Mouse (Mus musculus) spleen, adult 2 months (tissue): ENCODE measurements around the gene Prtg. TPM values are rescaled to one million over a fixed set of nuclear protein-coding genes. Genes with fewer than 3 reads are reported as not detected.

Experiments used
- DNase-seq, 2 experiments: peaks; one replicate each; pipeline versions ENCODE4 v3.0.0 to v3.0.0-alpha.2; 2012 to 2021; ENCODE audit warnings: low spot score in 2 of 2, low read depth in 1 of 2
- H3K27ac ChIP-seq: fragments of 200-500 bp; 2 replicates; pipeline ENCODE4 v1.5.1; 2012; ENCODE audit warnings: low read length, inconsistent platforms; ENCODE audit not compliant: insufficient read depth
- H3K27me3 ChIP-seq: fragments of 200-500 bp; 2 replicates; pipeline ENCODE4 v1.6.1; 2012; ENCODE audit warnings: mild to moderate bottlenecking, moderate library complexity, low read length, inconsistent platforms; ENCODE audit not compliant: control insufficient read depth, insufficient read depth
- H3K36me3 ChIP-seq: fragments of 200-500 bp; 2 replicates; pipeline ENCODE4 v1.6.1; 2012; ENCODE audit warnings: mild to moderate bottlenecking, low read length, inconsistent platforms; ENCODE audit not compliant: control insufficient read depth, insufficient read depth
- H3K4me1 ChIP-seq: fragments of 200-500 bp; 2 replicates; pipeline ENCODE4 v1.6.1; 2011; ENCODE audit warnings: inconsistent platforms; ENCODE audit not compliant: control insufficient read depth, insufficient read depth, insufficient read length
- H3K4me3 ChIP-seq: fragments of 200-500 bp; 2 replicates; pipeline ENCODE4 v1.5.1; 2011; ENCODE audit warnings: mild to moderate bottlenecking, inconsistent platforms; ENCODE audit not compliant: insufficient read depth, insufficient read length; ENCODE audit errors: extremely low read depth
- CTCF ChIP-seq: fragments of 200-500 bp; IDR thresholded peaks from 2 replicates; pipeline ENCODE4 v1.5.1; 2011; ENCODE audit warnings: mild to moderate bottlenecking, inconsistent platforms; ENCODE audit not compliant: insufficient read depth, insufficient read length, insufficient replicate concordance; ENCODE audit errors: extremely low read depth
- POLR2A ChIP-seq: fragments of 200-500 bp; IDR thresholded peaks from 2 replicates; pipeline ENCODE4 v1.6.1; 2011; ENCODE audit warnings: low read depth, low read length, inconsistent platforms
- WGBS: fragments of 180-500 bp; shearing (Covaris S2); methylation state at CpG from one replicate; pipeline ENCODE4 v1.1.7; 2018; 5-methylcytosine and 5-hydroxymethylcytosine counted together
- polyA plus RNA-seq: library from polyadenylated mRNA; depleted of rRNA; stranded (reverse); fragments of >200 nt; gene quantifications from 2 replicates; pipeline ENCODE4 v1.2.3, GENCODE M21; 2012

Gene Prtg
- polyA plus RNA-seq, 1 experiment, result 0.14 TPM

GRCm38 (mm10) chr9:72894796-72895352 lies 88.2 kb downstream of the Prtg start:
- TF ChIP-seq POLR2A (no peak), CTCF (no peak)
- 93% methylated on average over 6 of the region's 6 CpGs for WGBS
- H3K4me3 ChIP-seq, result no peak overlapping the region
- no peaks in the 10 kb centered on the region for H3K27me3 ChIP-seq
- no peaks in the 10 kb centered on the region for H3K4me1 ChIP-seq
- no peak for DNase-seq
- H3K27ac ChIP-seq, result no peak overlapping the region
- no peaks in the 10 kb centered on the region for H3K36me3 ChIP-seq

- Histone ChIP-seq H3K4me3 (no peak overlapping the region), H3K27ac (no peak overlapping the region), H3K4me1 (no peaks in the 10 kb centered on the region), H3K36me3 (no peaks in the 10 kb centered on the region), H3K27me3 (no peaks in the 10 kb centered on the region)
- 51% methylated on average over 8 of the region's 8 CpGs for WGBS
- TF ChIP-seq POLR2A (no peak), CTCF (no peak)
- no peak for DNase-seq
These were observed 95.4 kb downstream of the Prtg start for GRCm38 (mm10) chr9:72902057-72902456.

- no peak for TF ChIP-seq POLR2A
- TF ChIP-seq CTCF, result no peak
- Histone ChIP-seq H3K36me3 (no peaks in the 10 kb centered on the region), H3K4me3 (no peak overlapping the region), H3K4me1 (no peaks in the 10 kb centered on the region), H3K27me3 (no peaks in the 10 kb centered on the region), H3K27ac (no peak overlapping the region)
- 43% methylated on average over 5 of the region's 5 CpGs for WGBS
- no peak for DNase-seq
These were observed 95.9 kb downstream of the Prtg start for GRCm38 (mm10) chr9:72902611-72903010.

- TF ChIP-seq CTCF (no peak), POLR2A (no peak)
- no peaks in the 10 kb centered on the region for H3K4me1 ChIP-seq
- H3K4me3 ChIP-seq, result no peak overlapping the region
- no peak for DNase-seq
- WGBS, result 78% methylated on average over 6 of the region's 6 CpGs
- no peaks in the 10 kb centered on the region for H3K27me3 ChIP-seq
- H3K27ac ChIP-seq, result no peak overlapping the region
- no peaks in the 10 kb centered on the region for H3K36me3 ChIP-seq
These were observed 100.0 kb downstream of the Prtg start for GRCm38 (mm10) chr9:72906693-72907103.

- H3K27me3 ChIP-seq, result no peaks in the 10 kb centered on the region
- H3K36me3 ChIP-seq, result no peaks in the 10 kb centered on the region
- no peak overlapping the region for H3K4me3 ChIP-seq
- no peak overlapping the region for H3K27ac ChIP-seq
- H3K4me1 ChIP-seq, result no peaks in the 10 kb centered on the region
- WGBS, result 95% methylated on average over 2 of the region's 2 CpGs
- DNase-seq, result no peak
- TF ChIP-seq POLR2A (no peak), CTCF (no peak)
These were observed 104.7 kb downstream of the Prtg start for GRCm38 (mm10) chr9:72911381-72911780.

- TF ChIP-seq CTCF, result no peak
- TF ChIP-seq POLR2A, result no peak
- DNase-seq, result no peak
- H3K27ac ChIP-seq, result no peak overlapping the region
- no peak overlapping the region for H3K4me3 ChIP-seq
- no peaks in the 10 kb centered on the region for H3K27me3 ChIP-seq
- WGBS, result 67% methylated on average over 6 of the region's 6 CpGs
- no peaks in the 10 kb centered on the region for H3K36me3 ChIP-seq
- no peaks in the 10 kb centered on the region for H3K4me1 ChIP-seq
These were observed 106.9 kb downstream of the Prtg start for GRCm38 (mm10) chr9:72913551-72913950.

GRCm38 (mm10) chr9:72915728-72916127 lies 109.1 kb downstream of the Prtg start:
- no peaks in the 10 kb centered on the region for H3K27me3 ChIP-seq
- H3K4me3 ChIP-seq, result no peak overlapping the region
- H3K36me3 ChIP-seq, result no peaks in the 10 kb centered on the region
- TF ChIP-seq POLR2A (no peak), CTCF (no peak)
- H3K4me1 ChIP-seq, result no peaks in the 10 kb centered on the region
- 16% methylated on average over 7 of the region's 7 CpGs for WGBS
- H3K27ac ChIP-seq, result no peak overlapping the region
- DNase-seq, result no peak
